Mouse (Mus musculus) fat pad, adult 2 months (tissue): Measurements from ENCODE around the gene Cd163.
A peak's percentile ranks its signal among the peaks of the same experiment; 100 is the strongest.
"Not testable (repeated sequence)": the region's sequence is repeated elsewhere in the genome, so short reads cannot be mapped to it uniquely, and the experiment has no call there.

Experiments used
- DNase-seq: peaks from one replicate; pipeline ENCODE4 v3.0.0-alpha.2; 2011; ENCODE audit warnings: low read depth, low spot score; ENCODE audit errors: extremely low read depth

Cd163 gene

DNA sequence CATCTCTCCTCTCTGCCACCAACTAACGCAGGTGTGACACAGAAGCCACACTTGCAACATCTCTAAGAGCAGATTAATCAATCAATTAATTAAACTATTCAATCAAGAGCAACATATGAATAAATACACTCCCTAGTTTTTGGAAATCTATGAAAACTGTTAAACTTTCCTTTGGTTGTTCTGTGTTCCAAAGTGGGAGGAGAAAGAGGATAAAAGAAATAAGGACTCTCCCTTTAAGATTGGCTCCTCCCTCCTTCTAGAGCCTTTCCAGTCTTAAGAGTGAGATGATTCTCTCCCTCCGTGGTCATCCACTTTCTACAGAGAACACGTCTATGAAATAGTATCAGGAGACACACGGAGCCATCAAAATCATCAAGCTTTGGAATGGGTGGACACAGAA is at the start of gene Cd163:
Gene Cd163 (plus strand): TSS at position 301 of the 400 bp plus-strand sequence.
- no peak for DNase-seq

DNA sequence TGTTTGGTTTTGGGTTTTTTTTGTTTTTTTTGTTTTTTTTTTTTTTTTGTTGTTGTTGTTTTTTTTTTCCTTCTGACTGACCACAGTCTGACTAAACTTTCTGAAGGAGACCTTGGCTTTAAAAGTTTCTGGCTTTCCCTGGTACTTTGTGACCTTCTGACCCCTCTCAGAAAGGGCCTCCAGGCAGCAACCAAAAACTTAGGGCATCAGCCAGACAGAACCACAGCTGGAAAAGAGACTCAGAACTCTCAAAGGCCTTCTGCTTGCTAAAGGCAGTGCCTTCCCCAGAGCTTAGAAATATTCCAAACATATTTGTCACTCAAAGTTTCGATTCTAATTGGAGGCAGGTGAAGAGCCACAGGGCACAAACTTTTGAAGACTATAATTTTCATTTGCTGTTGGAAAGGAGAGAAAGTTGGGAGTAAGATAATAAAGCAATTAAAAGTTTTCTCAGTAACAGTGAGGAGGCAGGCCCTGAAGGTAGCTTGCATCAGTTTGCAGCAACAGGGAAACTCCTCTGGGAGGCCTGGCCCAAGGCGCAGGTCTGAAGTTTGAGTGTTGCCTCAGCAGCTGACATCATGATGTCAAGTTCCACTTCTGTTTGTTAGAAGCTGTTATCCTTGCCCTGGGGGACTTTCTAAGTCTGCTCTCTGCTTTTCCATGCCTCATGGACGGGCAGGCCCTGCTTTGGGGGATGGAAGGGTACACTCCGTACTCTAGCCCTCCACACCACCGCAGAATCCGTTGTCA is 48.6 kb upstream of the Cd163 start:
- no peak for DNase-seq

DNA sequence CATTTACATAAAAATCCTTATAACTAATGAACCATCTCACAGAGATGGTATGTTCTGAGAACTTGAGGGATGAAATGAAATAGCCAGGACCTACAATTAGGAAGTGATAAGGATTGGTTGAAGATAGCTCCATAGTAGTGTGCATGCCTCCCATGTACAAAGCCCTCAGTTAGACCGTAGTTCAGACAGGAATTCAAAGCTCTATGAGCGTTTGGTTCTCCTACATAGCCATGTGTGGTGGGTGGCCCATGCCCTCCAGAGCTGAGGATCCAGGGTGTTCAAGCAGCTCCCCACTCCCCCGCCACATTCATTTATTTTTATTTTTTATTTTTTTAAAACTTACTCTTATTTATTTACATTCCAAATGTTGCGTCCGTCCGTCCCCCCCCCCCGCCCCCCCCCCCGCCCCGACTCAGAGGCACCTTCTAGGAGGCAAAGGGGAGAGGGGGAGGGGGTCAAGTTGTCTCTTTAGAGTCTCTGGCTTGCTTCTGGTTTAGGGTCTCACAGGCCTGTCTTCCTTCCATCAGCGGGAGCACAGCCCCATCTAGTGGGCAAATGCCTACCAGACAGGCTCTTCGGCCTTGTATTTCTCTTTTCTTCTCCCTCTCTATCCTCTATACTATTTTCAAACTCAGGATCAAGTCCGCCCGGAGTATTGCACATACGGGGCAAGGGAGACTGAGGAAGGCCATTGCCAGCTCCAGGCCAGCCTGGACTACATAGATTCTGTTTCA is 44.1 kb upstream of the Cd163 start:
- DNase-seq: no peak

DNA sequence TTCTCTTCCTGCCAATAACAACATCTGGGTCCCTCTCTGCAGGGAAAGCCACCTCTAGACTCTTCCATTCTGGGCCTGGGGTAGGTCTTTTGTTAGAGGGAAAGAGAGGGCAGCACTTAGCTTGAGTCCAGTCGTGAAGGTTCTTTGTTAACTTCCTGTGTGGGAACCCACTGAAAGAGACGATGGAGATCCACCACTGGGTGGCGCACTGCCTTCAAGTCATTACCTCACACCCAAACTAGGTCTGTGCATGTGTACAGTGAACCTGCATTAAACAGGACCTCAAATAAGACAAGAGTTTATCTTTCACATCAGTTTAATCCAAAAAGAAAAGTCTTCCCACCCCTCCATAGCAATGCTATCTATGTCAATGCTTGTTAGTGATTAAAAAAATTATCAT is 41.8 kb upstream of the Cd163 start:
- no peak for DNase-seq

DNA sequence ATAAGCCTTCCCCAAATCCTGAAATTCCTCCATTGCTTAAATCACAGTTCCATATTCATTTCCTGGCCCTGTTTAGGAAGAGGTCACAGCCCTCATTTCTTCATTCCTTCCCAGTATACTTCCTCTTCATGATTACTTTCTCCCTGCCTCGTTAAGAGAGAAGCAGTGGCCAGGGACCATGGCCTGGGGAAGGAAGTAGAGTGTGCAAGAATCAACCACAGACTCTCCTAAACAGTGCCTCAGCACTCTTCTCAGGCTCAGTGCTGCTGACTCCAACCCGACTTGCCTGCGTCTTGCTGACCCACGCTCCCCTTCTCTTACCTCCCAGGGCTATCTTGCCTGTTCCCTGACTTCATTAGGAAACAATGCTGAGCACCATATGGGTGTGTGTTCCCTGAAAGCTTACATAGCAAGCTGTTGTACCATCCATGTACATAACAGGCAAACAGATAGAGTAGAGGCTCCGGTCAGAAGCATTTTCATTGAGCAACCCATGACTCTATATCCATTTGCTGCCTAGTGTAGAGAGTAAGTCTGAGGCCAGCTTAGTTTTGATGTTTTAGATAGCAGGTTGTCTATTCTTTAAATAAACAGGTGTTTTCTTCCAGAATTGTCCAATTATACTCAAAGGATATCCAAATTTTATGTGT is 31.1 kb upstream of the Cd163 start:
- no peak for DNase-seq

DNA sequence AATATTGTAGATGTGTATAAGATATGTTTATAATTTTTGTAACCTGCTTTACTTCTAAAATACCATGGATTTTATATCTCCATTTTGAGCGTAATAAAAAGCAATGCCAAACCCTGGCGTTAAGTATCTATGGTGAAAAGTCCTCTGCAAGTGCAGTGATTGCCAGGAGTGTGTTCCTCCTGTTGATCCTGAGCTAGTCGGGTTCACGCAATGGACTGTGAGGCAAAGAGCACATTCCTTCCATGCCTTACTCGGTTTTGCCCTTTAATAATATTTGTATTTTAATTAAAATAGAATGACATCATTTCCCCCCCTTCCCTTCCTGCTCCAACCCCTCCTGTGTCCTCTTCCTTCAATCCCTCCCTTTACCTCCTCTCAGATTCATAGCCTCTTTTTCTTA is 26.8 kb upstream of the Cd163 start:
- DNase-seq: no peak

DNA sequence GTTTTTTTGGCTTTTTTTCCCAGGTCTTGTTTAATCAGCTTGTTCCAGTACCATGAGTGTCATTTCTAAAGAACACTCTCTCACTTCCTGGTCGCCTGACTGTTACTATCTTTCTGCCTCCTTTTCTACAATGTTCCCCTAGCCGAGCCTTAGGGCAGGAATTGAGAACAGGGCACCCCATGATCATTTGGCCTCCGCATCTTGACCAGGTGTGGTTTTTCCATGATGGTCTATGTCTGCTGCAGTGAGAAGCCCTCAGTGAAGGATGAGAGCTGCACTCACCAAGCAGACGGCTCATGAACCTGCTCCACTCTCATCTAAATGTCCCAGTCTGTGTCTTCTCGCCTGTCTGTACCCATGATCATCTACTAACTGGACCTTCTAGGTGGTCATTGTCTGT is 26.2 kb upstream of the Cd163 start:
- DNase-seq: no peak

DNA sequence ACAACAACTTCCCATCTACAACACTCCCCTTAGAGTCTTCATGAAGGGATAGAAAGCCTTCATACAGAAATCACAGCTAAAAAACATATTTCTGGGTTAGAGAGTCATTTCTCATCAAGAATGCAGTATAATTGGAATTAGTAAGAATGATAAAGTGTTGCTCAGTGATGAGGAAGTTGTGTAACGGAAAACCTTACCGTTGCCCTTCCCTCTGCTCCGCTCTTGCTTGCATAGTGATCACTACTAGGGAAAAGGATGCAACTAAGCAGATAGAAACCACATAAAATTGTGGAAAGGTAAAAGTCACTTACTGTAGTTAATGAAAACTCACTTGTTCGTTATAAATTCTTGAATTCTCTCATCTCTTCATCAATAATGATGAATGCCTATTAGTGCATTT is 21.7 kb upstream of the Cd163 start:
- no peak for DNase-seq

DNA sequence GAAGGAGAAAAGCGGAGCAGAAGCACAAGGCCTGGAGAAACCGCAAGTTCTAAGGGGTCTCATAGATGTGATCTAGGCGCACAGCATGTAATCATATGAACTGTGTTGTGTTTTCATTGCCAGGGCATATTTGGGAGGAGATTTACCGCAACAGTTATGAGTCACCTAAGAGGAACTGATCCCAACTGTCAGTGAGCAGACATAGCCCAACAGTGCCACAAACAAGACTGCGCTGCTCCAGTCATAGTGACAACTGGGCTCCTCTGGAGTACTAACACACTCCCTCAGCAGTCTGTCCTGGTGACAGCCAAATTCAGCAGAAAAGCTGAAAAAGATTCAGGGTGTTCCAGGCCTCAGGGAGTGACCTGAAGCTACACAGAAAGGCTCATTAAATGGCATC is 7.1 kb upstream of the Cd163 start:
- not testable (repeated sequence) for DNase-seq

DNA sequence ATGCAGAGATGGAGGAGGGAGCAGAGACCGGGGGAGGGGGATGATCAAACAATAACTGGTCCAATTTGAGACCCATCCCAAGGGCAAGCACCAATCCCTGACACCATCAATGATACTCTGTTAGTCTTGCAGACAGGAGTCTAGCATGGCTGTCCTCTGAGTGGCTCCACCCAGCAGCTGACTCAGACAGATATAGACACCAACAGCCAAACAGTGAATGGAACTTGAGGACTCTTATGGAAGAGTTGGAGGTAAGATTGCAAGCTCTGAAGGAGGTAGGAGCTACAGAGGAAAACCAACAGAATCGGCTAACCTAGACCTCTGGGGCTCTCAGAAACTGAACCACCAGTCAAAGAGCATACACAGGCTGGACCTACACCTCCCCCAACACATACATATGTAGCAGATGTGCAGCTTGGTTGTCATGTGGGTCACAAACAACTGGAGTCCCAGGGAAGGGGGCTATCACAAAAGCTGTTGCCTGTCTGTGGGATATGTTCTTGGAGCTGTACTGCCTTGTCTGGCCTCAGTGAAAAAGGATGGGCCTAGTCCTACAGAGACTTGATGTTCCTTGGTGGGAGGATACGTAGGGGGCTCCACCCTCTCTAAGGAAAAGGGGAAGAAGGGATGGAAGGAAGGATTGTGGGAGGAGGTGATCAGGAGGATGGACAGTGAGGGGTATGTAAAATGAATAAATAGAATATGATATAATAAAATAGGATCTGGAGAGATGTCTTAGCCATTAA is 2.8 kb upstream of the Cd163 start:
- no peak for DNase-seq

DNA sequence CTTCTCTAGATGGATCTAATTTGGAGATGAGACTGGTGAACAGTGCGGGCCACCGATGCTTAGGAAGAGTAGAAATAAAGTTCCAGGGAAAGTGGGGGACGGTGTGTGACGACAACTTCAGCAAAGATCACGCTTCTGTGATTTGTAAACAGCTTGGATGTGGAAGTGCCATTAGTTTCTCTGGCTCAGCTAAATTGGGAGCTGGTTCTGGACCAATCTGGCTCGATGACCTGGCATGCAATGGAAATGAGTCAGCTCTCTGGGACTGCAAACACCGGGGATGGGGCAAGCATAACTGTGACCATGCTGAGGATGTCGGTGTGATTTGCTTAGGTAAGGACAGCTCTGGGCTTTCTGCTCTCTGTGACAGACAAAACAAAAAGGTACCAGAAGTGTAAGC is 4.5 kb downstream of the Cd163 start:
- DNase-seq: no peak

DNA sequence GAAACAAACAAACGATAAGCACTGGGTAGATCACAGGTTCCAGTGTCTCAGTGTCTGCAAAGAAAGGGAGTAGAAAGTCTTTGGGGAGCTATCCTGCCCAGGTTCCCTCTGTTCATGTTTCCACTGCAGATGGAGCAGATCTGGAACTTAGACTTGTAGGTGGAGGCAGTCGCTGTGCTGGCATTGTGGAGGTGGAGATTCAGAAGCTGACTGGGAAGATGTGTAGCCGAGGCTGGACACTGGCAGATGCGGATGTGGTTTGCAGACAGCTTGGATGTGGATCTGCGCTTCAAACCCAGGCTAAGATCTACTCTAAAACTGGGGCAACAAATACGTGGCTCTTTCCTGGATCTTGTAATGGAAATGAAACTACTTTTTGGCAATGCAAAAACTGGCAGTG is 7.8 kb downstream of the Cd163 start:
- DNase-seq: no peak

DNA sequence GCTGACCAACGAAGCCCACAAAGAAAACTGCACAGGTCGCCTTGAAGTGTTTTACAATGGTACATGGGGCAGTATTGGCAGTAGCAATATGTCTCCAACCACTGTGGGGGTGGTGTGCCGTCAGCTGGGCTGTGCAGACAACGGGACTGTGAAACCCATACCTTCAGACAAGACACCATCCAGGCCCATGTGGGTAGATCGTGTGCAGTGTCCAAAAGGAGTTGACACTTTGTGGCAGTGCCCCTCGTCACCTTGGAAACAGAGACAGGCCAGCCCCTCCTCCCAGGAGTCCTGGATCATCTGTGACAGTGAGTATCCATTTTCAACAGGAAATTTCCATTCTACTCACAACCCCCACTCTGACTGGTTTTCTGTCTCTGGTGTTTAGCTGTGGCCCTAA is 15.9 kb downstream of the Cd163 start:
- no peak for DNase-seq

DNA sequence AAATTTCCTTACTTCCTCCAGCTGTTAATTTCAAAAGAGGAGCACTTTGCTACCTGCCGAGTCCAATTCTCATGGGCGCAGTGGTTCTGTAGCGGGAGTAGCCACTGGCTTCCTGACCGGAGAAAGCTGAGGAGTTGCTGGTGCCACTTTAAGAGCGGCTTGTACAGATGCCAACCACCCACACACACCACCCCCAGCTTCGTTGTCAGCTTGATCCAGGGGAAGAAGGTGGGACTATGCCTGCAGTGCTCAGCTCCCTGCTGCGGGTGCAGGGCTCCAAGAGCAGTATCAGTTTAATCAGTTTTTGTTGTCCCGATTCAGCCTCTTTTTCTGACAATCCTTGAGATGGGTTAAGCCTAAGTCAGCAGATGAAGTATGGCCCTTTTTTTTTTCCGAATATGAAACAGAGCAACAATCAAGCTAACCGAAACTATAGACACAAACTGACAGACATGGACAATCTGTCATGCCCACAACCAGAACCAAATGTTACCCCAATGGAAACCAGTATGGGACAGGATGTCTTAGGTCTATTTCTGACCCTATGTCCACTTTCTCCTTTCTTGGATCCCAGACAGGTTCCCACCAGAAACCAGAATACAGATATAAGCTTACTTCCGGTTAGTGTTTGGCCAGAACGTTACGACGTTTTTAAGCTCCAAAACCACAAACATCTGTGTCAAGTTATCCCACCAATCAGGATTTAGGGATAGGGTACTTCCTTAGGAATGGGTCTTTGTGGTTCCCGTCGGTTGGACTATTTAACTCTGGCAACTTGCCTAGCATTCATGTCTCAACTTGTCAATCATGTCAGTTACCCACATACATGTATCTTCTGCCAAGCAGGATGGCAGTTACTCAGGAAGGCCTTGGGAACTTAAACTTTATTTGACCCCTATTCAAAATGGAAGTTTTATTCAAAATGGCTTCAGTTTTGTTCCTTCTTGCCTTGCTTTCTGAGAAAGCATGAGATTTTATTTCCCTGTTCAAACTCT is 17.3 kb downstream of the Cd163 start:
- DNase-seq: peak; percentile 77

DNA sequence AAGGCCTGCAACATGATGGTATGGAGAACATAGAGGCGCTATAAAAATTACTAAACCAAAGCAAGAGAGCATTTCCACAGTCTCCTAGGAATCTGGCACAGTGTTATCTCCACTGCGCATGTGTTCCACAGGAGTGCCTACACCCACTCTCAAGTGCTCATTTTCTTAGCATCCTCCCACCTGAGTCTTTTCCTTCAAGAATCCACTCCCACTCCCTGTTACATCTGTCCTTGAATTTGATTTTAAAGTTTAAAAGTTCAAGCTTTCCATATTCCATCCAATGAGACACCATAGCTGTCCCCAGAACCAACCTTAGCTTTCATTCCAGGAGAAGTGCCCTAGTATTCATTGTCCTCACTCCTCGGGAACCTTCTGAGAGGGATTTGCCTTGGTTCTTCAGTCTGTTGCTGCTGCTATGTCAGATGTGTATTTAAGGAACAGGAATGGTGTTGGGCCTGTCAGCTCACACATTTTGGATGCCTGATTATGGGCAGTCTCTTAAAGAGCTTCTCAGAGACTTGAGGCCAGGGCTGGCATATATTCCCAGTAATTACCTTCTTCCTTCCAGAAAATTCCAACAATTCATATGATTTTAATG is 24.0 kb downstream of the Cd163 start:
- DNase-seq: no peak

DNA sequence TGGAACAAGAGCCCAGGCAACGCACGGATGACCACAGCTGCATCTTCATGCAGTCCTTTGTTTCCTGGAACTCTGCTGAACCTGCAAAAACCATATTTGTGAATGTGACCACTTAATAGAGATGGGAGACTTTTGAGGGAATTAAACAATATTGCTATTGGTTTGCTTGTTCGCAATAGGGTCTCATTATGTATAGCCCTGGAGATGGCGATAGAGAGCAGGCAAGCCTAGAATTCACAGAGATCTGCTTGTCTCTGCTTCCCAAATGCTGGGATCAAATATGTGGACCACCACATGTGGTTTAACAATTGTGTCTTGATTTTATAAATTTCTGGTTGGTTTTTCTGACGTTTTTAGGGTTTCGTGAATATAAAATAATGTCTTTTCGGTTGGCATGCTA is 25.2 kb downstream of the Cd163 start:
- DNase-seq: no peak

DNA sequence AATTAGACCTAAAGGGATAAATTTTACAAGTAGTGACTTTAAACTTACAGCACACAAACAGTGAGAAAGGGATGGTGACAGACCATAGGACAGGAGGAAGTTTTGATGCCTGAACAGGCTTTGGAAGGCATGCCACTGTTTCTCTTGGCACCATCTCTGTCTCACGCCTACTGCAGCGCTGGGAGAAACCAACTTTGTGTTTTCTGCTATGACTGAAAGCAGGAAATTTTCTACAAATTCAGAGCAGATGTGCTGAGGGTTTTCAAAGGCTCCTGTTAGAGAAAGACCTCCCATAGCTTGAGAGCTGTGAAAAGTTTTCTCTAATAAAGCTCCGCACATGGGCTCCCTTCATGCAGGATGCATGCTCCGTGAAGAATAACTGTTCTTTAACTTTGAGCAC is 40.6 kb downstream of the Cd163 start:
- DNase-seq: no peak

DNA sequence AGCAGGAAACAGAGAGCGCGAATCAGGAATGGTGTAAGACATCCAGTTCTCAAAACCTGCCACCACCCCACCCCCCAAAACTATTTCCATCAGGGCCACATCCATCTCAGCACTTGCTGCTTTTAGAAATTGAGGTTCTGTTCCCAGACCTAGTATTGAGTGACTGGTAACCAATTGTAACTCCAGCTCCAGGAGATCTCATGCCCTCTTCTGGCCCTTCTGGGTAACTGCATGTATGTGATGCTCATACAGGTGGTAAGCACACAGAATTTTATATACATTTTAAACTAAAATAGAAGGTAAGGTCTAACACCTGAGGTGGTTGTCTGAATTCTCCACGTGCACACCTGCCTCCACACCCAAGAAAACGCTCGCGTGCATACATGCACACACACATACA is 42.2 kb downstream of the Cd163 start:
- no peak for DNase-seq

DNA sequence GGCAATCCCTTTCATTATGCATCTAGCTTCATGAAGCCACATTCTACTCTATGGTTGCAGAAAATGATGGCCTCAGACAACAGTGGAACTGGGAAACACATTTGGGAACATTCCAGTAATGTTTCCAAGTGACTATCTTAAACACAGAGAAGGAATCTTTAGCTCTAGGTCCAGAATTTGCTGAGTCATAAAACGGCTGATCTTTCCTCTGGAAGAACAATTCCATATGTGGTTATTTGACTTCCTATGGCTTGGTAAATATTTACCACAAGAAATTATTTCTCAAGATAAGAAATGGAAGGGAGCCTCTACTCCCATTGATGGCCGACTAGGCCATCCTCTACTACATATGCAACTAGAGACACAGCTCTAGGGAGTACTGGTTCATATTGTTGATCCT is 48.8 kb downstream of the Cd163 start:
- DNase-seq: no peak

DNA sequence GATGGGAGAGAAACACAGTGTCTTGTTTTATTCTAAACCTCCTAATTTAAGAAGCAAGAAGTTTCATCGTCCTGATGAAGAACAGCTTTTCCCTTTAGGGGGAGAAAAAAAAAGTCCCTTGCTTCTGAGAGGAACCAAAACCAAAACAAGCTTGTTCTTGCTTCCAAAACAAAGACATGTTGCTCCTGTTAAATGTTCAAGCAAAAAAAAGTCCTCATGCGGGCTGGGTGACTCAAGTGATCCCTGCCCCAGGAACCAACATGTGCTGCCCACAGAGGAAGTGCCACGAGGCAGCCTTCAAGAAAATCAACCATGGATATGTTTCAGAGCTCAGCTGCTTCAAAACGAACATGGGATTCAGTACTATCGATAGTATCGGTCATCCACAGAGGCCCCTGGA is 54.5 kb downstream of the Cd163 start:
- DNase-seq: no peak
